Mouse (Mus musculus) kidney, postnatal 14 days (tissue): ENCODE data around the gene Macf1.
"Not testable (repeated sequence)": the region's sequence is repeated elsewhere in the genome, so short reads cannot be mapped to it uniquely, and the experiment has no call there.

Source experiments
- DNase-seq: peaks from one replicate; pipeline ENCODE4 v3.0.0; 2022; ENCODE audit warnings: mixed read lengths

The Macf1 gene

DNA sequence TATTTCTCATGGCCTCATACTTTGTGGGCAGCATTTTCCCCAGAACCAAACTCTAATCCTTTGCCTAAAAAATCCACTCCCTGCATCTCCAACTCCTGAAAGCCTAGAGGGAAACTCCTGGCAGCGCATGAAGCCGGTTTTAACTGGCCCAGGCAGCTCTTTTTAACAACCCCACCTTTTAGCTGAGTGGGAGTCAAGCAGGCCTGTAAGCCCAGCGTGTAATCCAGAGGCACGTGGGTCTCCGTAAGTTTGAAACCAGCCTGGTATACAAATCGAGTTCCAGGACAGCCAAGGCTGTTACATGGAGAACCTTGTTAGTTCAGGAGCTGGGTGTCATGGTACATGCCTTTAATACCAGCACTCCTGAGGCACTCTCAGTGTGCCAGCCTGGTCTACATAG is 14.5 kb downstream of the Macf1 start:
- DNase-seq = no peak

DNA sequence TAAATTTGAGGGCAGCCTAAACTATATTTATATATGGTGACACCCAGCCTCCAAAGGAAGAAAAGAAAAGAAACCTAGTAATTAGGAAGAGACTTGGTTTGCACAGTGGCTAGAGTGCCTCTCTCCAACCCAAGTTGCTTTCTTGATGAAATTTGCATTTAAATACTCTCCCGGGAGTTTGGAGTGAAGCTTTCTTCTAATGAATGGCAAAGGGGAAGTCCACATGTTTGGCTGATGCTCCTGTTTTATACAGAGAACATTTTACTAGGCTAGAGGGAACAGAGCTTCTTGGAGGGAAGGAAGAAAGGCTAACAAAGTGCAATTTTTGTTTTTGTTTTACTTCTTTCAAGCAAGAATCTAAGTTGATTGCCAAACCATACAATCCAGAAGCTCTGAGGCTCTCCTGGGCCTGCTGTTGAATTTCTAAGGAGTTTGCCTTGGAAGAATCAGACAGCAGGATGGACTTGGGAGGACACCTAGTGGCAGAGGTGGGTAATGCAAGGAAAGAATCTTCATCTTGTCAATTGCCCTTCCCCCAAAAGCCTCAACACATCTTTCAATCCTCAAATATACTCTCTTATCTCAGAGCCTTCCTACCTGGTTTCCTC is 16.8 kb downstream of the Macf1 start:
- peak; percentile 86 for DNase-seq

DNA sequence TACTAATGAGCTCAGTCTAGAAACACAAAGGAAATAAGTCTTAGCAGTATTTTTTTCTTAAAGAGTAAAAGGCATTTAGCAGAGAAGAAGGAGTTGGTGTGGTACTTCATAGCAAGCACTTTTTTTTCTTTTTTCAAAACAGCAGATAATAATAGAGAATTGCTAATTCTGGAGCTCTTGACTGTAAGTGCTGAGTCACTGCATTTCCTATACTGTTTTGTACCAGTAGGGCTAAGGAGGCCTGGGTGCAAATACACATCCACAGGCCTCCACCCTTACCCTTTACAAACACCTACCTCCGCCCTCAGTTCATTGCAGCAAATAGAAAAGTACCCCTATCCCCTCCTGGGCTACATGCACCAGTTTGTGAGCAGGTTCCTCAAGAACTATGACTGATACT is 17.6 kb downstream of the Macf1 start:
- DNase-seq = no peak

DNA sequence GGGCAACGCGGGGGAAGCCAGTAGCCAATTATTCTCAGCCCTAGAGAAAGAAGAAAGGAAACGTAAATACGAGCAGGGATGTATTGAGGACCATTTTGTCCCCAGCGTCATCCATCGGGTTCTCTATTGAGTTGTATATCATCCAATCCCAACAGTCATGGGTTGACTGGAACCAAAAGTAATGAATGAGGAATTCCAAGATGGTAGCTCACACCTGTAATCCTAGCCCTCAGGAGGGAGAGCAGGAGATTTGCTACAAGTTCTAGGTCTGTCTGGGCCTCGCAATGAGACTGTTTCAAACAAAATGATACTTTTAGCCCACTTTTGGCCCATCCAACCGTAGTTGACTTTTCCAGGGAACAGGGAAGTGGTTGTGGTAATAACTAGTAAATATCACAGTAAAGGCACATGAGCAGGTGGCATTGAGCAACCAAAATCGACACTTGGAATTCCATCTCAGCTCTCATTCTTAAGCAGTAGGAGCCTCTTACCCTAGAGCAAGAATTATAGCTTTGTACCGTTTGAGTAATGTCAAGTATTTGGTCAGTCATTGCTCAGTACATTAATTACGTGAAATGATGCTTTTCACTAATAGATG is 18.4 kb downstream of the Macf1 start:
- DNase-seq = no peak

DNA sequence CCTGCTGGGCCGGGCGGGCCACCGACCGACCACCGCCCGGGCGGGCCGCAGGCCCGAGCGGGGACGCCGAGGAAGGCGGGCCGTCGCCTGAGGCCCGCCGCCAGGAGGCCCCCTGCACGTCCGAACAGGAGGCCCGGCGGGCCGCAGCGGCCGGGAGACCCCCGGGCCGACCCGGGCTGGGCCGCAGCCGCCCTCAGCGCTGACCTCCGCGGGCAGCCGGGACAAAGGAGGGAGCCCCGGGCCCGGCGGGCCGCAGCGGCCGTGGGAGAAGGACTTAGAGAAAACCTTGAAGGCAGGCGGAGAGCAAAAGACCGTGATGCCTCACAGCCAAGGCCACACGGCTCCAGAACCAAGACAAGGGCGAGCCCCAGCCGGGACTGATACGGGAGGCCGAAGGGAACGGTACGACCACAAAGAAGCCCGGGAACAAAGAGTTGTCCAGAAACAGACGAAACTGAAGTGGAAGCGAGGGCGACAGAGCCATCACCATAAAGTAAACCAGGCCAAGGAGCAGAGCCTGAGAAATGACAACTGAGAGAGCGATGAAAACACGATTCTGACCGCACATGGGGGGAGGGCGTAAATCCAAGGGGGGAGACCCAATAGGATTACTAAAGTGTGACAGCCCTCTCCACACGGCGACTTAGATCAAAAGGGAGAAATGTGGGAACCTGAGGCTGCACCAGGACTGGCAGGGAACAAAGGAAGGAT is 19.1 kb downstream of the Macf1 start:
- no peak for DNase-seq

DNA sequence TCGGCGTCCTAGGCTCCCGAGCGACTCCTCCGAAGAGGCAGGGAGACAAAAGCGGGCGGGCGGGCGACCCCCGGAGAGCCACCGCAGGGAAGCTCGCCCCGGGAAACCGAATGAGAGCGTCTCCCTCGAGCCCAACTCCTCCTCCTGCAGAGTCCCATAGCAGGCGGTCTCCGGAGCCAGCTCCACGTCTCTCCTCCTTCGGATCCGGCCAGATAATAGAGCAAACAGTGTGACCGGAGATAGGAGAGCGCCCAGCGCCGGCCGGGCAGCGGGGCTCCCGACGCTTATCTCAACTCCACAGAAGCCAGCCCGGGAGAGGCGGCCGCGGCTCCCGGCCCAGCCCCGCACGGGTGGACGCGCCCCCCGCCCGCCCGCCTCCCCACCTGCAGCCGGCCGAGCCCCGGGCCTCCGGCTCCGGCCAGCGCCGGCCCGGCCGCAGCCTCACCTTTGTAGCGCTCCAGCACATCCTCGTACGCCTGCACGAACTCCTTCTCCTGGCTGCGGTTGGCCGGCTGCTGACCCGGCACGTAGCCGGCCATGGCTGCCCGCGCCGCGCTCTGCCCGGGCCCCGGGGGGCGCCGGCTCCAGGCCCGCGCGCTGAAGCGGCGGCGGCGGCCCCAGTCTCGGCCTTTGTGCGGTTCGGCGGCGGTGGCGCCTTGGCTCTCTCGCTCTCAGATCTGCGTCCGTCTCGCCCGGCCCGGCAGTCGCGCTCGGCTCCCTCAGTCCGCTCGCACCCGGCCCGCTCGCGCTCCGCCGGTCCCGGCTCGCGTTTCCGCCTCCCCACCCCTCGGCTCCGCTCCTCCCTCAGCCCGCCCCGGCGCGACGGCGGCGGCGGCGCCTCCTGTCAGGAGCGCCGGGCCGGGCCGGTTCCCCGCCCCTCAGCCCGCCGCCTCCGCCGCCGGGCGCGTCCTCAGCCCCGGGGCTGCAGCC is 19.9 kb downstream of the Macf1 start:
- DNase-seq = peak; percentile 90

DNA sequence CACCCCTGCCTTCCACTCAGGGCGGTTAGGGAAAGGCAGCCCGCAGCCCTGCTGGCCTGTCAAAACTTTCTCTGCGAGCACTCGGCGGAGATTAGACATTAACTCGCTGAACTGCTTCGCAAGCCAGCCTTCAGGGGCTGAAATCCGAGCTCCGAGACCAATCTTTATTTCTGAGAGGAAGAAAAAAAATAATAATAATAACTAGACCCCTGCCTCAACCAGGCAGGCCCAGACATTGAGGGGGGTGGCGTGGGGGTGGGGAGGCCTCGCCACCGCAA is 20.5 kb downstream of the Macf1 start:
- DNase-seq = peak; percentile 82

DNA sequence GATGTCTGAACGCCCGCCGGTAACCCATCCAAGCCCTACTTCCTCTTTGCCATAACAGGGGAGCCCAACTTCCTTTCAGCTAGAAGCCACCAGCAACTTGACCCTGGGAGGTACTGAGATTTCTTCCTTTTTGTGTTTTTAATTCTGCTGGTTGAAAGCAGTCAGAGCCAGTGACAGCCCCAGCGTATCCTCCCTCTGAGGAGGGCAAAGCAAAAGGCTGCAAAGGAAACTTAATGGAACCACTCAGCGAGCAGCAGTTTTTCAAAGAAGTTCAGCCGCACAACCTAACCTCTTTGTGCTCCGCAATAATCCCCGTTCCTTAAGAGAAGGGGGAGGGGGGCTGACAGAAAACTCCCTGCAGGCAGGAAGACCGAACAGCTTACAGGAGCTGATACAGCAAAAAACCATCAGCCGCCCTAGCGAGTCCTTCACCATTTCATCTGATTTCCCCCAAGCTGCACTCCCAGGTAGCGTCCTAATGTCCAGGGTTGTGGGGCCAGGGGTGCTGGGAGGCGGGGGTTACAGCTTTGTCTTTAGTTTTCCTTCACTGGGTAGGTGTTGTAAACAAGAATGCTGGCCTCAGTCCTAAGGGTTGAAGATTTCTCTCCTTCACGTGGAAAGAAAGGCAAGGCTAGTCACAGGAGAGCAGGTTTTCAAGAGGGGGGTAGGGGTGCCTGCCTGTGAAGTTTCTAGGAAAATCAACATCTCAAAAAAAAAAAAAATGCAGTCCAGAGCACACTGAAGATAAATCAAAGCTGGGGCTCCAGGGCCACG is 21.1 kb downstream of the Macf1 start:
- DNase-seq = no peak

DNA sequence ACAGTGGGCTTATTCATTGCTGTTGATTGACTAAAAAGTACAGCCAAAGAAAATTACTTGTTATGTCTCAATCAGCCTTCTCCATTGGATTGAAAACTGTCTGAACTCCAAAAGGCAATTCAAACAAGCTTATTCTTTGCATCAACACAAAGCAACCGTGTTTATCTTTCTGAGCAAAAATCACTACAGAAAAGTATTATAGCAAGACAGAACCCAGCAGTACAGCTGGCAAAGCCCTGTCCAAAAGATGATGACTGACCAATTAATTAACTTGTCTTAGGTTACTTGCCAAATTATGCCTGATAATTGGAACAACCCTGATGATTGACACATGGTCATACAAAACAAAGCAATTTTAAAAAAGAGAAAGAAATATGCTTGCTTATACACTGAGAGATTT is 26.0 kb downstream of the Macf1 start:
- no peak for DNase-seq

DNA sequence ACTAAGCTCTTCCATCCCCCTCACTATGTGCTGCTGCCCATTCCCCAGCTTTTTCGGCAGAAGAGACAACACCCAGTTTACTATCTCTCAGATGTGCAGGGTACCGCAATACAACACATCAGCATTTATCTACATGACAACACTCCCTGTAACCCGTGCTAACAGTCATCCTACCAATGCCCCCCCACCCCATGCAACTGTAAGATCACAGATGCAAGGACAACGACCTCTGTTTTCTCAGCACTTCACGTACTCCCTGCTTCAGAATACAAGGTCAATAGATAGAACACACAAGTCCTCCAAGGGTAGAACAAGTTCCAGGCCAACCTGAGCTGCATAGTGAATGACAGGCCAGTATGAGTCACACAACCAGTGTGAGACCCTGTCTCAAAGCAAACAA is 28.9 kb downstream of the Macf1 start:
- DNase-seq = no peak

DNA sequence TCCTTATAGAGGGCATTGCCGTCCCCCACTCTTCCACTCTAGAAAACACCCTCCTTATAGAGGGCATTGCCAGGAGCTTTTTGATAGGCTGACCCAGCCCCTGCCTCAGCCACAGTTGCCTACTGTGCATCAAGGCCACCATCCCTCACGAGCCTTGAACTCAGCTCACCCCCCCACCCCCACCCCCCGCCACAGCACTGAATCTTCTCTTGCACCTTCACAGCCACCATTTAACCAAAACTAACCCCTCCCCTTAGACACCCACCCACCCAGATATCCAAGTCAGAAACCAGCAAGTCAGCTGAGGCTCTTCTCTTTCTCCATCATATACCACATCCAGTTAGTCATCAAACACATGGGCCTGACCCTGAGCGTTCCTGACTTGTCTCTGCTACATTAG is 29.6 kb downstream of the Macf1 start:
- no peak for DNase-seq

DNA sequence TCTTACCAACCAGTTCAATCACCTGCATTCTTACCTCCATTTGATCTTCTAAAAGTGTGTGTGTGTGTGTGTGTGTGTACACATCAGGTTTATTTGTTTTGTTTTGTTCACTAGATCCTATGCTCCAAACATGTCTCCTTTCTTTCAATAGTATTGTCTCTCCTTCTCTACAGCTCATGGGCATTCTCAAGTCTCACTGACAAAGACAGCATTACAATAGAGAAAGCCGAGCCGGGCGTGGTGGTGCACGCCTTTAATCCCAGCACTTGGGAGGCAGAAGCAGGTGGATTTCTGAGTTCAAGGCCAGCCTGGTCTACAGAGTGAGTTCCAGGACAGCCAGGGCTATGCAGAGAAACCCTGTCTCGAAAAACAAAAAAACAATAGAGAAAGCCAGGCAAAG is 30.7 kb downstream of the Macf1 start:
- not testable (repeated sequence) for DNase-seq

DNA sequence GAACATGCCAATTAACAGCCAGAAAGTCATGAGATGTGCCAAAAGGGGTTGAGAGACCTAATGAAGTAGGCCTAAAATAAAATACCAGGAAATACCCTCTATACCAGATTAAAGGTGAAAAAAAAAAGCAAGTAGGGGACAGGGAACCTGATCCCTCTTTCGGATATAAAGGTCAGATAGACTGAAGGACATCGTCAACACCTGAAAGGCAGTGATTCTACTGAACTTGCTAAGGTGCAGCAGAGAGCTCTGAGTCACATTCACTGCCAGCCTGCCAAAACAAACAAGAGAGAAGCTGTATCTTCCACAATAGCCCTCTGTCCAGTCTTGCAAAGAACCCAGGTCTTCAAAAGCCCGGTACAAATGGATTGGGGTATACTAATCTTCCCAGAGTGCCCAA is 32.0 kb downstream of the Macf1 start:
- no peak for DNase-seq

DNA sequence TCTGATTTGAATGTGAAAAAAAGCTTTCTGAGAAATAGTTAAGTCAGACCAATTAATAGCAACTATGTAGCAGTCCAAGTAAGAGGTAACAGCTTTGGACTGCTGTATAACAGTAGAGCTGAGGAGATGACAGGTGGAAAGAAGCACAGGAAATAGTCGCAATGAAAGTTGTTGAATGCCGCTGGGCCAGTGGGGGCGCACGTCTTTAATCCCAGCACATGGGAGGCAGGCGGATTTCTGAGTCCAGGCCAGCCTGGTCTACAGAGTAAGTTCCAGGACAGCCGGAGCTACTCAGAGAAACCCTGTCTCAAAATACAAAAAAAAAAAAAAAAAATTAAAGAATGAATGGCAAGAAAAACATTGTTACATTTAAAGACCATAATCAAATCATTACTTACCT is 35.0 kb downstream of the Macf1 start:
- no peak for DNase-seq

DNA sequence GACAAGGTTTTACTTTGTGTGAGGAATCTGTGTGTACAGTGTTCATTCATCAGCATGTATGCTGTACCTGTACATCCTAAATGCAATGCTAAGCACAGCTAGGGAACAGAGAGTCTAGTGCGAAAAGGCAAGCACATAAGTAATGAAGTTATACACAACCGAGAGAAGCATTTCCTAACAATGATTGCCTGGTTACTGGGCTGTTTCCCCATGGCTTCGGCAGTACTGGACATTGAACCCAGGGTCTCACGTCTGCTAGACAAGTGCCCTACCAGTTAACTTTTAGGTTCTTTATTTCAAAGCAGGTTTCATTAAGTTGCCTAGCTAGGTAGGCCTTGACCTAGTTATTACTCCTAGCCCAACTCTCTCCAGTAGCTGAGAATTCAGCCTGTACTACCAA is 36.5 kb downstream of the Macf1 start:
- peak; percentile 45 for DNase-seq

DNA sequence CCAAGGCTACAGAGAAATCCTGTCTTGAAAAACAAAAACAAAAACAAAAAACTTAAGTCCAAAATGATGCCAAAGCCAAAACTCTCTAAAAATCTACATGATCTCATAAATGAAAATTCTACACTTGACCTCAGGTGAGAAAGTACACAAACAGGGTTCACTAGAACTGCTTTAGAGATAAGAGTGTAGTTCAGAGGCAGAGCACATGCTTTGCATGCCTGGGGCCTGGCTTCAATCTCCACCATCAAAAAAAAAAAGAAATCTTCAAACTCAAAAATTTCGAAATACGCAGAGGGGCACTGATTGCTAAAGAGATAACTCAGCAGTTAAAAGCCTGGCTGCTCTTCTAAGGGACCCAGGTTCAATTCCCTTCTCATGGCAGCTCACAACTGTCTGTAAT is 37.1 kb downstream of the Macf1 start:
- no peak for DNase-seq

DNA sequence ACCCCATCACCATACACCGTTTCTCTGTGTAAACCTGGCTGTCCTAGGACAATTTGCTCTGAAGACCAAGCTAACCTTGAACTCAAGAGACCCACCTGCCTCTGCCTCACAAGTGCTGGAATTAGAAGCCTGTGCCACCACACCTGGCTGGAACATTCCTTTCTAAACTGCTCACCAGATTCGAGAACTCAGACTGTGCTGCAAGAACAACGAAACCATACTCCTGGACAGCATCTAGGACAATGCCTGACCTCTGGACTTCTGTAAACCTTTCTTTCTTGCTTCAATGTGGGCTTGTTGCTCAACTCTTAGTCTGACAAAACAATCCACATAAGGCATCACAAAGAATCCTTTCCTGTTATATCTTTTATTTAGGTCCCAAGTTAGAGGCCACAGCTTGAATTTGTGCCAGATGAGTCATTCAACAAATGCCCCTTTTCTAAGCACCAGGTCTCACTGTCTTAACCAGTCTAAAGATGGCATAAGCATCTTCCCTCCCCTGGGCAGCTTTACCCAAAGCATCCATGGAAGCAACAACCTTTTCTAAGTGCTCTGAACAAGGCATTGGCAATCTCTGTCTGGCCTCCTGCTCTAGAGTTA is 38.8 kb downstream of the Macf1 start:
- DNase-seq = no peak

DNA sequence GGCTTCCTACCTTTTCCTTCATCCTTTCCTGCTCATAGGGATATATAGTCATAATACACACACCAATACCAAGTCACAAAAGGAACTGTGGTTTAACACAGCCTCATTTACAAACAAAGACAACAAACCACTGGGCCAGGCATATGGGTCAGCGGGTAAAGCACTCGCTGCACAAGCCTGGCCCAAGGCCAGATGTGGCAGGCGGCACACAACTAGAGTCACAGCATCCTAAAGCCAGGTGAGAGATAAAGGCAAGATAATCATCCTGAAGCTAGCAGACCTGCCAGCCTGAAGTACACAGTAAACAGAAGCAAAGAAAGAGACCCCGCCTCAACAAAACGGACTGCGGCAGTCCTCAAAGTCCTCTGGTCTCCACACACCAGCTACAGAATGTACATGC is 40.6 kb downstream of the Macf1 start:
- DNase-seq = no peak

DNA sequence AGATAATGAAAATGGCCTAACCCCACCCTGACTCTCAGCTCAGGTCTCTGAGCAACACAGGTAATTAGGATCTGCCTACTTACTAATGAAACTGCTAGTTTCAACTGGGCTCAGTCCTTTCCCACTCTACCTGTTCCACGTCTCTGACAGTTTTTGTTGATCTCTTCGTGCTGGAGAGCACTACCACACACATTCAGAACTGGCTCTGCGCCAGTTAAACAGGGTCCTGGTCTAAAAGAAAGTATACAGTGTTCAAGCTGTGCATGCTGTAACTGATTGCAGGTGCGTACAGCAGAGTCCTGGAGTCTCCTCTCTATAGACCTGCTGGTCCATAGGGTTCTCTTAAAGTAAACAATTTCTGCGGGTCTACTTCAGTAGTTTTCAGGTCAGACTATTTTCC is 41.3 kb downstream of the Macf1 start:
- no peak for DNase-seq

DNA sequence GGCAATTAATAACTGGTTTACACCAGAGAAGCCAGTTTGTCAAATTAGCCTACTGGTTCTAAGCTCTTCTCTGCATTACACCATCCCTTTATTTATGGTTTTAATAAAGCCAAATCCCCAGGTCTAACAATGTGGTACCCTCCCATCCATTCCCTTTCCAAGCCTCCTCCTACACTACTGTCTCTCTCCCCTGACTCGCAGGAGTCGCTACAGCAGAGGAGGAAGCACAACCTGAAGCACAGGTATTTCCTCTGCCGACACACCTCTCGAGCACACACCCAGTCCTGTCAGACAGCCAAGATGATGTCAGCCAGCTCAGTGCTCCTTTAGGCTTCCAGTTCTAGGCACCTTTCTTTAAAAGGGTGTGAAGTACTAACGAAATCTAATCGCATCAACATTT is 47.0 kb downstream of the Macf1 start:
- no peak for DNase-seq

DNA sequence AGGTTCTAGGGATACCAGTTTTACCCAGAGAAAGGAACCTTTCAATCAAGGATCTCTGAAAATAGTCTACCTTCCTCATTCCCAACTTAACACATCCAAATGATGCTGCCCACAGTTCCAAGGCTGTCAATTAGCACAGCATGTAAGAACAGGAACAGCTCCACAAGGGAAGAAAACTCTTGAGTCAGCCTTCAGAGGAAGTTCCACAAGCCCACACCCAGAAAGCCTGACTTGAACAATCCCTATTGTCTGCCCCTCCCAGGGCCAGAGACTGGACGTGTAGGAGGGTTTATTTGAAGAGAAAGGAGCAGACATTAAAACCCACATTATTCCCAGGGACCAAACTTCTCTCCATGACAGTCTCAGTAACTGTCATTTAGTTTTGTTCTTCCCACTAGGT is 48.7 kb downstream of the Macf1 start:
- peak; percentile 37 for DNase-seq

DNA sequence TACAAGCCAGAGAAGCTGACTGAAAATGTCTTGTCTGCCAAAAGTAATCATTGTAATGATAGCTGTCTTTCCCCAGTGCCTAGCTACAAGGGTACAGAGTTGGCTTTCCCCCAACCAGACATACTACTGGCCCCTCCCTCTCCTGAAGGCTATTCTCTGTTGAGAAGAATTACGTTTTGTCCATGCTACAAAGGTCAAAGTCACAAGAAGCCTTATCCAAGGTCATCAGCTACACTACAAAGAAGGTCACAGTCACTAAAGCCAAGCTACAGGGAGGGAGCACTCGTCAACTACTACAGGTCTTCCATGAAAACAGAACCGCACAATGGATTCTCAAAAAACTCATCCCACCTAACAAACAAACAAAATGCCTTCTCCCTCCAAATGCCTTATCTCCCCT is 49.7 kb downstream of the Macf1 start:
- peak; percentile 37 for DNase-seq

DNA sequence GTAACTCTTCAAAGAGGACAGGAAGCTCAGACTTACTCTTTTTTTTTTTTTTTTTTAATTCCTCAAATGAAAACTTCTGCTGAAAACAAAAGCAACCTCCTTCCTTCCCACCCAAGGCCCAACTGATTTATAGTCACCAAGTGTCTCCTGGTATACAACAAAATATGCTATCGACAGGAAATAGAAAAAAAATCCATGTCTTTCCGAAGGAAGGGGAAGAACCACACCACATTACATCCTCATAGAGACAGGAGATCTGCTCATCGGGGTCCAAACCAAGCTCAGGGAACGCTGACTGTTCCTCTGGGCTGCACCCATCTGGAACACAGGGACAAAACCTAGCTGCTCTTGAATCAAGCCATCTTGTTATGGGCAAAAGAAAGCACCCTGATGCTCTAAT is 50.3 kb downstream of the Macf1 start:
- peak; percentile 53 for DNase-seq
